Mouse (Mus musculus): Measurements from ENCODE around the gene Parp11.

The Parp11 gene

GRCm38 (mm10) chr6:127446436-127446890 lies at the start of gene Parp11:
Gene Parp11 (plus strand): TSS chr6:127446840.
- DNase-seq (ENCODE audit: inconsistent ontology term): peak; percentile 70

GRCm38 (mm10) chr6:127398073-127398472 lies 48.6 kb upstream of the Parp11 start:
- no peak for DNase-seq (ENCODE audit: inconsistent ontology term)

GRCm38 (mm10) chr6:127401419-127401818 lies 45.2 kb upstream of the Parp11 start:
- peak; percentile 67 for DNase-seq (ENCODE audit: inconsistent ontology term)

GRCm38 (mm10) chr6:127404070-127404810 lies 42.4 kb upstream of the Parp11 start:
- peak; percentile 74 for DNase-seq (ENCODE audit: inconsistent ontology term)

GRCm38 (mm10) chr6:127405682-127406081 lies 41.0 kb upstream of the Parp11 start:
- DNase-seq (ENCODE audit: inconsistent ontology term): peak; percentile 68

- DNase-seq (ENCODE audit: inconsistent ontology term): no peak
Measured at GRCm38 (mm10) chr6:127407742-127408141, 38.9 kb upstream of the Parp11 start.

GRCm38 (mm10) chr6:127417525-127418184 lies 29.0 kb upstream of the Parp11 start:
- DNase-seq (ENCODE audit: inconsistent ontology term): no peak

GRCm38 (mm10) chr6:127418322-127418721 lies 28.3 kb upstream of the Parp11 start:
- no peak for DNase-seq (ENCODE audit: inconsistent ontology term)

- no peak for DNase-seq (ENCODE audit: inconsistent ontology term)
Measured at GRCm38 (mm10) chr6:127420115-127420514, 26.5 kb upstream of the Parp11 start.

GRCm38 (mm10) chr6:127425095-127425494 lies 21.5 kb upstream of the Parp11 start:
- DNase-seq (ENCODE audit: inconsistent ontology term): no peak

GRCm38 (mm10) chr6:127430716-127431115 lies 15.9 kb upstream of the Parp11 start:
- DNase-seq (ENCODE audit: inconsistent ontology term): no peak

- no peak for DNase-seq (ENCODE audit: inconsistent ontology term)
Measured at GRCm38 (mm10) chr6:127431196-127431766, 15.4 kb upstream of the Parp11 start.

GRCm38 (mm10) chr6:127433886-127434647 lies 12.6 kb upstream of the Parp11 start:
- no peak for DNase-seq (ENCODE audit: inconsistent ontology term)

GRCm38 (mm10) chr6:127434648-127434984 lies 12.0 kb upstream of the Parp11 start:
- no peak for DNase-seq (ENCODE audit: inconsistent ontology term)

GRCm38 (mm10) chr6:127439063-127439462 lies 7.6 kb upstream of the Parp11 start:
- DNase-seq (ENCODE audit: inconsistent ontology term): no peak

- DNase-seq (ENCODE audit: inconsistent ontology term): no peak
Measured at GRCm38 (mm10) chr6:127439540-127440195, 7.0 kb upstream of the Parp11 start.

GRCm38 (mm10) chr6:127440416-127441104 lies 6.1 kb upstream of the Parp11 start:
- DNase-seq (ENCODE audit: inconsistent ontology term): no peak

- no peak for DNase-seq (ENCODE audit: inconsistent ontology term)
Measured at GRCm38 (mm10) chr6:127442584-127442983, 4.1 kb upstream of the Parp11 start.

- no peak for DNase-seq (ENCODE audit: inconsistent ontology term)
Measured at GRCm38 (mm10) chr6:127443910-127444309, 2.7 kb upstream of the Parp11 start.

GRCm38 (mm10) chr6:127444466-127444865 lies 2.2 kb upstream of the Parp11 start:
- no peak for DNase-seq (ENCODE audit: inconsistent ontology term)

Data from Muller cell, postnatal 12 days (primary cell).